Mouse (Mus musculus): ENCODE measurements around the gene Itpk1.

Itpk1 gene

DNA sequence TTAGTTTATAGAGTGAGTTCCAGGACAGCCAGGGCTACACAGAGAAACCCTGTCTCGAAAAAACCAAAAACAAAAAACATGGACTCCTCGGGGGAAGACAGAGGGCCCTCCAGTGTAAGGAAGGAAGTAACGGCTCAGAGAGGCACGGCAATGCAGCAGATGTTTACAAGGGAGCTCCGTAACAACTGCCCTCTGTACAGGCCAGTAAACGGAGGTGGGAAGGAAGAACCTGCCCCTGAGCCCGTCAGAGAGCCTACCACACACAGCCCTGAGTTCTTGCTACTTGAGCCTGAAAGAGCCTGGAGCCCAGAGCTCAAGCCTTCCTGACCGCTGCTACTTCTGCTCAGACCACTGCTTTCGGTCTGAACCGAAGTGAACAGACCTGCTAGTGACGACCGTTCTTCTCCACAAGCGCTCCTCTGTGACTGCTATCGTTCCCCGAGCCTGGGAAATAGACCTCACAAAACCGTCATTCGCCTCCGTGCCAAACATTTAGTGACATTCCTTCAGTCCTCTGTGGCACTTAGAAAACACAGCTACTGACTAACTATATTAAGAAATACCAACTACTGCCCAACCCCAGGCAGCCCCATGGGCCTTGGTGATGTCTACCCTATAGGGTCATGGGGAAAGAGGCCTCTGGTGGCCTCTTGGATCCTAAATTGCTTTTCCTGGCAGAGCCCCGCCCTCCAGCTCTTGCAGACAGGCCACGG, 8.6 kb upstream of the Itpk1 start:
- no peak for DNase-seq

- no peak for DNase-seq
These were observed 6.2 kb upstream of the Itpk1 start for GRCm38 (mm10) chr12:102710851-102711375.

DNA sequence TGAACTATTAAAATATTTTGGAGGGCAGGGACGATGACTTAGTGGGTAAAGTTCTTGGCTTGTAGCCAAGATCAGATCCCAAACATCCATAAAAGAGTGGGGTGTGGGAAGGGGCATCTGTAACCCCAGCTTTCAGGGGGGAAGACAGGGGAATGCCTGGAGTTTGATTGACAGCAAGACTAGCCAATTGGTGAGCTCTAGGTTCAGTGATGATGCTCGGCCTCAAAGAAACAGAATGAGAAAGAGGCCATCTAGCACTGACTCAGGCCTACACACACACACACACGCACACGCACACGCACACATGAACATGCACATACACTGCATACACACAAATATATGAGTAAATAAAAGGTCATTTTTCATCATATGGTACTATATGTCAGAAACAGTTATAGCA, 5.2 kb upstream of the Itpk1 start:
- DNase-seq = no peak

DNA sequence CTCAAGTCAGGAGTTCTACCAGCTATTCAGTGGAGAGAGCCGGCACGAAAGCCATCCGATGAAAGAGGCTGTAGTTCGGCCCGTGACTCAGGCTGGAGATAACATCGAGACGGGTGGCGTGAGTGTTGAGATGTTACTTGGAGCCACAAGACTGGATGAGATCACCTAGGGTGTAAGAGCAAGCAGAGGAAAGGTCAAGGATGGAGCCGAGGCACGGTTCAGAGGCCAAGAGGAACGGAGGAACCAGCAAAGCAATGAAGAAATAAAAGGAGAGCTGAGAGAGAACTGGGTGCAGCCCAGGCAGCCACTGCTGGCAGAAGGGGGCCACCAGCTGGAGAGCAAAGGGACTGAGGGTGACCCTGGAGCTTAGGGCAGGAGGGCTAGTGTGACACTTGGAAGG, 3.5 kb upstream of the Itpk1 start:
- DNase-seq = no peak

- DNase-seq = no peak
These were observed 2.2 kb upstream of the Itpk1 start for GRCm38 (mm10) chr12:102706833-102707463.

DNA sequence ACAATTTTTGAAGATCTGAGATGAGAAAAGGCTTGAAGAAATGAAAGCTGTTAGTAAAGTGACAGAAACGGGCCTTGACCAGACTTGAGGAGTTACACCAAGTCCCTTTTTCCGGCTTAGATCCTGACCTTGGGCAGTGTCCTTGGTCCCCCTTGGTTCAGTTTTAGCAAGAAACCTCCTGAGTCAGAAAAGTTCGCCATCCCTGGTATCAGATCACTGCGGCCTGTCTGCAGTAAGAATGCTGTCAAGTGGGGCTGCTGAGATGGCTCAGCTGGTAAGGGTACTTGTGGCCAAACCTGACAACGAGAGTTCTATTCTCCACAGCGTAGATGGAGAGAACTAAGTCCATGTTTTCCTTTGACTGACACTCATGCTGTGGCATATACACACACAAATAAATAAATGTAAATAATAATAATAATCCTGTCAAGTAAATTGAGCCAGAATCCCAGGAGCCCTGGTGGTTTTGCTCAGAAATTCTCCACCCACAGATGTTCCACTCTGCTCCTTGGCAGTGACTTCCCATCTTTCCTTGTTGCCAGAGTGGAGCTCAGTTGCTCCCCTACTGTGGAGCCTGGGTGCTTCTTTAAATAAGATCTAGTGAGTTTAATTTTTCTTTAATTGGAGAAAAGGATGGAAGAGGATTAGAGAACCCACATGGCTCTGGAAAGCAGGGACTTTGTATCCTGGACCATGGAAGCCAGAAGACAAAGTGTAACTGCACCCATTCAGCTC, 1.3 kb upstream of the Itpk1 start:
- DNase-seq = no peak

DNA sequence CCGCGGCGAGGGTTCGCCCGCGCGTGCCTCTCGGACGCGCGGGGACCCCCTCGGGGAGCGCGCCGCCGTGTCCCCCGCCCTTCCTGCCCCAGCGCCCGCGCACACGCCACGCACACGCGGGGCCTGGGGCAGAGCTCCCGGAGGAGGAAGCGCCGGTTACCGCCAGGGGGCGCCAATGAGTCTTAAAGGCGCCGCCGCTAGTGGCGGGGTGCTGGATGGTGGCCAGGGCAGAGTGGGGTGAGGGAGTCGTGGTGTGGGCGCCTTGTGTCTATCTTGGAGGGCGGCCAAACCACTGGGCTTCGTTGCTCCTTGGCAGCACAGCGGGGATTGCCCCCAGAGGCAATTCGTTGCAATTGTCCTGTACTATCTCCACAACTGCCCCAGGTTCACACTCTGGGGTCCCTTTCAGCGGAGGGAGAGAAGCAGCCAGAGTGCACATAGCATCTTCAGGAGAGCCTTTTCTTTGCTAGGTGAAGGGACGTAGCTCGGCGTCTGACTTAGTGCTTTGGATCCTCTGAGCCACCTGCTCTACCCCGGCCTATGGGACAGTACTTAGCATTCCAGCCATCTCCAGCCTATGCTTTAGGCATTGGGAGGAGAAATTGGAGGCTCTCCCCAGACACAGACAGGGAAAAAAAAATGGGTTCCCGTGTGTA, 614 bp upstream of the Itpk1 start:
- peak; percentile 99 for DNase-seq

- no peak for DNase-seq
These were observed 765 bp downstream of the Itpk1 start for GRCm38 (mm10) chr12:102703921-102704408.

DNA sequence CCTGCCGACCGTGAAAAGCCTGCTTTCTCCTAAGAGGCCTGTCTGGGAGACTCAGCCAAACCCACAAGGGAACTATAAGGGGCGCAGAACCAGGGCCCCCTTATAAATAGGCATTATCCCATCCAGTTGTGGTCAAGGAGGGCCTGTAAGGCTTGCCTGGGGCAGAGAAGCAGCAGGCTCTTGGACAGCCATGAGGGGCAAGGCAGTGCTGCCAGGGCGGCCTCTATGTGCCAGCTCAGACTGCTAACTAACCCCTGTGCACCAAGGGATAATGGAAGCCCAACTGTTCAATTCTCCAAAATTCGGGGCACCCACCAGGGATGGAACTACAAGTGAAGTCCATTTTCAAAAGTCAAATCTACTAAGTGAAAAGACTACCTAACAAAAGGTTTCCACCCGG, 1.3 kb downstream of the Itpk1 start:
- no peak for DNase-seq

- DNase-seq = no peak
These were observed 1.7 kb downstream of the Itpk1 start for GRCm38 (mm10) chr12:102703111-102703412.

GRCm38 (mm10) chr12:102702356-102703110, 2.2 kb downstream of the Itpk1 start:
- peak; percentile 97 for DNase-seq

GRCm38 (mm10) chr12:102701691-102702207, 3.0 kb downstream of the Itpk1 start:
- DNase-seq = no peak

DNA sequence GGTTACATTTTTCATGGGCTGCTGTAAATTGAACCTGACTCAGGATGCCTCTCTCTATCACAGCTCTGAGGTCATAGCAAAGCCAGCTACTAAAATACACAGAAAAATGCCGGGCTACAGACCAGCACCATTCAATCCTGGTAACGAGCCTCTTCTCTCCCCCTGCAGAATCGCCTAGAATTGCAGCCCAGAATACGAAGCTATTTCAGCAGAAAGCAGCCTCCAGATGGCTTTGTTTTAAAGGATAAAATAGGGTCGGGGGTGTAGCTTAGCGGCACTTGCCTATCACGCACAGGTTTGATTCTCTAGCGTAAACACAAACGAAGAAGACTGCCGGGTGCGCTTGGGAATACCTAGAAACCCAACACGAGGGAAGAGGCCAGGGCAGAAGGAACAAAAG, 4.3 kb downstream of the Itpk1 start:
- no peak for DNase-seq

- no peak for DNase-seq
These were observed 5.6 kb downstream of the Itpk1 start for GRCm38 (mm10) chr12:102699156-102699555.

- DNase-seq = no peak
These were observed 6.5 kb downstream of the Itpk1 start for GRCm38 (mm10) chr12:102698089-102698684.

DNA sequence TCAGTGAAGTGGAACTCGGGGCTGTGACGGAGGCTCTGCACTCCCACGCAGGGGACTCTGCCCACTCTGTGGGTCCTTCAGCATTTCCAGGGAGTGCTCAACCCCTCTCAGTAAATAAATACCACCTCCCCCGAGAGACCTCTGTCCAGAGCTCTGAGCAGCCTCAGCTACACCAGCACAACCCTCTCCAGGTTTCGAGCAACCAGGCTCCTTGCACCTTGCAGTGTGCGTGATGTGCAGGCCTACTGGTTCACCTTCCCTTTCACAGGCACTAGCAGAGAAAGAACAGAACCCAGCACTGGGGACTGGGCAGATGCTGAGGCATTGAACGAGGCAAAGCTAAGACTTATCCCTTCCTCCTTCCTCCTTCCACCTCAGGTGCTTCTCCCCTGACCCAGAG, 7.3 kb downstream of the Itpk1 start:
- DNase-seq = no peak

DNA sequence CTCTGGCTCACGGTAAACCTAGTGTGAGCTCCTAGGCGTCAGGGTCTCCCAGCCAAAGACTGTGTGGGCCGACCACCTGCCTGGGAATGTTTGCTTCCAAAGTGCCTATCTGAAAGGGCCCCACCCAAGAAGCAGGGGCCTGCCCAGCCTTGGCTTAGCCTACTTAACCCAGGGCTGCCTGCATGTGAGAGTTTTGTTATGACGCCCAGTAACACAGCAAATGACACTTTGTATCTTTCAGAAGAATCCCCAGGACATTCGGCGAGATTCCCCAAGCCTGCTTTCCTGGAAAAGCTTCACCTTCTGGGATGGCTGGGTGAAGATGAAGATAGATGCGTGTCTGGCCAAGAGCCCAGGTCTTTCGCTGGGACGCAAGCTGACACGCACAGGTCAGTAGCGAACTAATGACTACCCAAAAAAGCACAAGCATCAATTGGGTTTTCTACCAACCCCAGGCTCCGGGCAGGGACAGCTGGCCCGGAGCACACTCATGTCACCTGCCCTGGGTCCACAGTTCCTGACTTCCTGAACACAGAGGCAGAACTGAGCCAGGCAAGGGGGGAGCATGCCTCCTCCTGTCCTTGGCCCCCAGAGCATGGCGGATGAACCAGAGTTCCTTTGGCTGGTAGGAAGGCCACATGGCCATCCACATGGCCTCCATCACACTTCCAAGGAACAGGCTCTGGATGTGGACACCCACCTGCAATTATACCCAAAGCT, 7.9 kb downstream of the Itpk1 start:
- no peak for DNase-seq

DNA sequence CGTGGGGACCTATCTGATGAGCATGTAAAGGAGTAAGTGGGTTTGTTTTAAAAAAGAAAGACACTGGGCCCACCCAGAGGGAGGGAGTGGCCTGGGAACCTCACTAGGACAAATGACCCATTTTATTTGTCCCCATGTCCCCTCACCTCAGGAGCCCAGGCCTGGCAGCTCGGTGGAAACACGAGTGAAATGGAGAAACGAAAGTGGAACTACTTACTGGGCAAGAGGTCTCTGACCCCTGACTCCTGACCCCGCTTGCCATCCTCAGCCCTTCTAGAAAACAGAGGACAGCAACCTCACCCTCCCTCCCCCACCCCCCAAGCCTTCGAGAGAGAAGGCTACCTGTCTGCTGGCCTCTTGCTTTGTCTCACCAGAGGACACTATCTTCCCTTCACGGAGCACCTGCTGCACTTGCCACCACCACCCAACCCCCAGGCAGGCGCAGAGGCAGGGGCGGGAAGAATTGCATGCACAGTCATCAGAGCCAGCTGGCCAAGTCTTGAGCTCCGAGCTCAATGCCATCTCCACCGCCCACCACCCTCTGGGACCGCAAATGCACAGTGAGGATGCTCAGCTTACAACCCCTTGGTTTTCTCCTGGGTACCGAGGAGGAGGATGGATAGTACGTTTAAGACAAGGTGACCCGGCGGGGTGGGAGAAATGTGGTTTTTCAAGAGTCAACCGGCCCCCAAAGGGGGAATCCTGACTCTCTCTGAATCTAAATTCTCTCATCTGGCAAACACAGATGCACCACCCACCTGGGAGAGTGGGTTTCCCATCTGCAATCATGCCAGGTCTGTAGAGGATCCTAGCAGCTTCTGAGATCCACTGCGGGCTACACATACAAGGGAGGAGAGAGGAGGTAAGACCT, 9.1 kb downstream of the Itpk1 start:
- DNase-seq = no peak

GRCm38 (mm10) chr12:102691761-102692160, 13.0 kb downstream of the Itpk1 start:
- DNase-seq = no peak

DNA sequence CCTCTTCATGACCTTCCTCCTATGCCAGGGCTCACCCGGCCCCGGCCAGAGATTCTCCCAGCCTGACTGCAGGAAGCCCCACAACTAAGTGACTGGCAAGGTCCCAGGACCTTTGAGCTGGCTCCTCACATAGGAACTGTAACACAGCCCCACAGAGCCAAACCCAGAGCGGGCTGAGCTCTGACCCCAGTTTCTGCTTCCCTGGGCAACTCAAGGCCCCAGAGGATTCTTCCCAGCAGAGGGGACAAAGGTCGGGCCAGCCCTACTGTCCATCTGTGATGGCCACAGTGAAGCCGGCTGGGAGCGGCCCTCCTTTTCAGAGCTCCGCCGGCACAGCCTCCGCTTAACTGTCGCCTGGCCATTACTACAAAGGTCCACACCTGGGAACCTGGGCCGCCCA, 13.6 kb downstream of the Itpk1 start:
- no peak for DNase-seq

Measured in right cerebral cortex, postnatal 4 days (tissue).